Mouse (Mus musculus) hindbrain, postnatal 0 days (tissue): ENCODE results near the gene Gm45062. TPM values are rescaled to one million over a fixed set of nuclear protein-coding genes. Genes with fewer than 3 reads are reported as not detected.
A peak's percentile ranks its signal among the peaks of the same experiment; 100 is the strongest.

ENCODE experiments used
- ATAC-seq: fragments of 200-750 bp; cut with Nextera tagmentation; 2 replicates; pipeline ENCODE4 v1.8.0; 2017; ENCODE audit warnings: mild to moderate bottlenecking, moderate TSS enrichment, moderate library complexity
- DNase-seq: peaks from one replicate; pipeline ENCODE4 v3.0.0-alpha.2; 2015; ENCODE audit warnings: low spot score
- H3K27ac ChIP-seq: fragments of 300-500 bp; sonication (generic); 2 replicates; pipeline ENCODE4 v1.5.1; 2014; ENCODE audit warnings: mild to moderate bottlenecking
- H3K27me3 ChIP-seq: fragments of 300-500 bp; sonication (generic); 2 replicates; pipeline ENCODE4 v1.6.1; 2014; ENCODE audit warnings: low read length, mixed read lengths; ENCODE audit not compliant: insufficient read depth
- H3K36me3 ChIP-seq: fragments of 300-500 bp; sonication (generic); 2 replicates; pipeline ENCODE4 v1.6.1; 2014; ENCODE audit warnings: low read length, mixed read lengths; ENCODE audit not compliant: insufficient read depth
- H3K4me1 ChIP-seq: fragments of 300-500 bp; sonication (generic); 2 replicates; pipeline ENCODE4 v1.6.1; 2014; ENCODE audit warnings: antibody characterized with exemption, low read length, mixed read lengths; ENCODE audit not compliant: insufficient read depth
- H3K4me2 ChIP-seq: fragments of 300-500 bp; sonication (generic); 2 replicates; pipeline ENCODE4 v1.6.1; 2014; ENCODE audit warnings: low read depth, mild to moderate bottlenecking, low read length, moderate library complexity, mixed read lengths
- H3K4me3 ChIP-seq: fragments of 300-500 bp; sonication (generic); 2 replicates; pipeline ENCODE4 v1.5.1; 2014; ENCODE audit warnings: low read length
- H3K9ac ChIP-seq: fragments of 300-500 bp; sonication (generic); replicated peaks from 2 replicates; pipeline ENCODE4 v1.6.1; 2014; ENCODE audit warnings: mild to moderate bottlenecking, low read length, moderate library complexity, mixed read lengths
- H3K9me3 ChIP-seq: fragments of 300-500 bp; sonication (generic); 2 replicates; pipeline ENCODE4 v1.6.1; 2016; ENCODE audit warnings: low read length, mixed read lengths
- CTCF ChIP-seq: IDR thresholded peaks from 2 replicates; pipeline ENCODE4 v1.5.1; 2016; ENCODE audit warnings: antibody characterized with exemption, control low read depth, low read depth
- WGBS: fragments of 180-500 bp; shearing (Covaris S2); extraction: QIAGEN DNeasy Blood & Tissue Kit; methylation state at CpG from one replicate; pipeline ENCODE4 v1.1.7; 2014; 5-methylcytosine and 5-hydroxymethylcytosine counted together
- polyA plus RNA-seq: library from polyadenylated mRNA; unstranded; fragments of >200 nt; fragmentation: Nextera tagmentation; extraction: Ambion mirVana; gene quantifications from 2 replicates; pipeline ENCODE4 v1.2.1, GENCODE M21; 2015
- total RNA-seq: library from RNA; depleted of rRNA; stranded (reverse); fragments of >200 nt; gene quantifications from 2 replicates; pipeline ENCODE4 v1.2.3, GENCODE M21; 2014

Gm45062 gene
- total and polyA plus RNA-seq, 2 experiments from 2014 or later: 1.8 to 4.9 TPM

DNA sequence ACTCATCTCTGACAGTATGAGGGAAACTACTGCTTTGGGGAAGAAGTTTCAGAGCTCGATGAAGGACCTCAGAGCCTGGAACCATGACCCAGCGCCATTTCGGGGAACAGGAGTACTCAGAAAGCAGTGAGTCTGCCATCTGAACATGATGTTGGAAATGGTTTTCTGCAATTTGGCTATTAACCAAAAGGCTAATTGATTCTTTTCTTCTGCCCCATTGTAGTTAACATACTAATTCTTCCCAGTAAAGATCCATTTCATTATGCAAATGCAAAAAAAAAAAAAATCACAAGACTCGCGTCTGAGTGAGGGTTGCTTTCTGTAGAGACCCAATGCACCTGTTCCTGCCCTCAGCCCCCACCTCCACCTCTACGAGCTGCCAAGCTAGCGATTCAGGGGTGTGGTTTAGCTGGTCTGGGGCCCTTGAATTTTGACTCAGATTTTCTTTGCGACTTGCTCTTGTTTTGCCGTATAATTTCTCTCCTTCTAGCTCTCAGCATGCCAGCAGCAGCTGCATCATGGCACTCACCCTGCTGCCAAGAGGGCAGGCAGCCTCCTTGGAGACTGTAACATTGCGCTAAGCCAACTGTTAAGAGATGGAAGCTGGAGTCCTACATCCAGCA lies 162.8 kb downstream of the Gm45062 start:
- no peak overlapping the region for H3K4me3 ChIP-seq
- no peak for TF ChIP-seq CTCF

DNA sequence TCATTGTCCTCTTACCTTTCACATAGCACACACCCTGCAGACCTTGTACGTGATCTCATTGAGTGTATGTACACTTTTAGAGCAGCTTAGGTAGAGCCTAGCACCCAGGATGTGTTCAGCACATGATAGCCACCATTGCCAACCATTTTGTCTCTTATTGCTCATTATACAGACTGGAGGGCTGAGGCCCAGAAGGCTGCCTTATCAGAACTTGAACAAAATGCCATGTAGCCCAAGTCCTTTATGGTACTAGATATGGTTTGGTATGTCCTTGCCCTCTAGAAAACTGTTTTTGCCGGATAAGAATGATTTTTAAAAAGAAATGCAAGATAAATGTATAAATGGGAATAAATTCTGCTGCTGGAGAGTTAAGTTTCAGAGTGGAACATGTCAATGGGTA lies 163.9 kb downstream of the Gm45062 start:
- Histone ChIP-seq H3K9me3 (no peaks in the 10 kb centered on the region), H3K9ac (no peak overlapping the region), H3K4me2 (no peak overlapping the region), H3K27me3 (no peaks in the 10 kb centered on the region), H3K36me3 (no peaks in the 10 kb centered on the region), H3K27ac (no peak overlapping the region), H3K4me1 (peaks cover 11% of the 10 kb centered on the region), H3K4me3 (no peak overlapping the region)
- no peak for ATAC-seq
- WGBS: 89% methylated on average over 2 of the region's 2 CpGs
- DNase-seq: no peak
- TF ChIP-seq CTCF: no peak

More for the DNA sequence above, 162.8 kb downstream of the Gm45062 start:
- peak; percentile 85 for ATAC-seq
- Histone ChIP-seq H3K27ac (peak overlapping the region; percentile 22), H3K27me3 (no peaks in the 10 kb centered on the region), H3K4me1 (peaks cover 11% of the 10 kb centered on the region), H3K9me3 (no peaks in the 10 kb centered on the region), H3K4me2 (peak overlapping the region; percentile 41), H3K36me3 (no peaks in the 10 kb centered on the region), H3K9ac (no peak overlapping the region)
- peak; percentile 72 for DNase-seq
- 31% methylated on average over 10 of the region's 10 CpGs for WGBS

GRCm38 (mm10) chr6:8427692-8428091 lies 168.4 kb downstream of the Gm45062 start:
- Histone ChIP-seq H3K9ac (no peak overlapping the region), H3K4me1 (no peaks in the 10 kb centered on the region), H3K4me3 (no peak overlapping the region), H3K27ac (no peak overlapping the region), H3K4me2 (no peak overlapping the region), H3K36me3 (no peaks in the 10 kb centered on the region), H3K27me3 (no peaks in the 10 kb centered on the region), H3K9me3 (no peaks in the 10 kb centered on the region)
- WGBS: 89% methylated on average over 5 of the region's 5 CpGs
- no peak for TF ChIP-seq CTCF
- DNase-seq (no peak), ATAC-seq (no peak)

GRCm38 (mm10) chr6:8430610-8431234 lies 171.5 kb downstream of the Gm45062 start:
- Histone ChIP-seq H3K4me2 (no peak overlapping the region), H3K36me3 (no peaks in the 10 kb centered on the region), H3K4me1 (no peaks in the 10 kb centered on the region), H3K9me3 (no peaks in the 10 kb centered on the region), H3K27ac (no peak overlapping the region), H3K4me3 (no peak overlapping the region), H3K9ac (no peak overlapping the region), H3K27me3 (no peaks in the 10 kb centered on the region)
- 89% methylated on average over 9 of the region's 9 CpGs for WGBS
- no peak for DNase-seq
- ATAC-seq: no peak
- no peak for TF ChIP-seq CTCF

- Histone ChIP-seq H3K27ac (no peak overlapping the region), H3K9me3 (no peaks in the 10 kb centered on the region), H3K36me3 (no peaks in the 10 kb centered on the region), H3K4me3 (no peak overlapping the region), H3K9ac (no peak overlapping the region), H3K27me3 (no peaks in the 10 kb centered on the region), H3K4me1 (no peaks in the 10 kb centered on the region), H3K4me2 (no peak overlapping the region)
- TF ChIP-seq CTCF: no peak
- WGBS: 64% methylated on average over 9 of the region's 9 CpGs
- DNase-seq (no peak), ATAC-seq (no peak)
Measured at GRCm38 (mm10) chr6:8433179-8433578, 173.9 kb downstream of the Gm45062 start.

GRCm38 (mm10) chr6:8437937-8438336 lies 178.7 kb downstream of the Gm45062 start:
- Histone ChIP-seq H3K27me3 (no peaks in the 10 kb centered on the region), H3K4me2 (no peak overlapping the region), H3K4me3 (no peak overlapping the region), H3K4me1 (no peaks in the 10 kb centered on the region), H3K9ac (no peak overlapping the region), H3K9me3 (no peaks in the 10 kb centered on the region), H3K36me3 (no peaks in the 10 kb centered on the region), H3K27ac (no peak overlapping the region)
- no peak for TF ChIP-seq CTCF
- ATAC-seq (no peak), DNase-seq (no peak)
- WGBS: 94% methylated on average over 3 of the region's 3 CpGs

GRCm38 (mm10) chr6:8441814-8442213 lies 182.6 kb downstream of the Gm45062 start:
- WGBS: 94% methylated on average over 3 of the region's 3 CpGs
- Histone ChIP-seq H3K27me3 (no peaks in the 10 kb centered on the region), H3K4me2 (no peak overlapping the region), H3K9me3 (no peaks in the 10 kb centered on the region), H3K9ac (no peak overlapping the region), H3K4me3 (no peak overlapping the region), H3K36me3 (no peaks in the 10 kb centered on the region), H3K27ac (no peak overlapping the region), H3K4me1 (no peaks in the 10 kb centered on the region)
- no peak for DNase-seq
- no peak for TF ChIP-seq CTCF
- ATAC-seq: no peak
